9 mouse cellular contexts compared by ENCODE assay signal in genomic region chr5:4040372-4040771, GRCm38 (mm10).
DNase-seq lines count a peak whose midpoint lies in the region; ATAC-seq and TF ChIP-seq lines count a peak whose summit lies in the region.
"Had no signal": no experiment of that assay in that cellular context is flagged by ENCODE, and none has a peak within 500 bp of the region (broad histone marks: within the 10 kb centered on the region; RNA-seq: fewer than 3 reads in every experiment).

No protein-coding gene starts in this region.

- H3K4me2 ChIP-seq in kidney, embryonic 14.5 days (replicated peaks; ENCODE audit: low read depth, low read length): no peak overlapping the region
- H3K4me2 ChIP-seq: forebrain, embryonic 15.5 days had no signal

- no peak overlapping the region for H3K27ac ChIP-seq in kidney, embryonic 14.5 days (ENCODE audit: low read depth, low read length)
- no peak overlapping the region for H3K27ac ChIP-seq in ES-Bruce4 (ENCODE audit: insufficient read depth, low read length)
- H3K27ac ChIP-seq: forebrain, embryonic 15.5 days had no signal

- WGBS in kidney, embryonic 14.5 days: 93% methylated on average over 6 of the region's 6 CpGs

- H3K4me1 ChIP-seq in kidney, embryonic 14.5 days (ENCODE audit: control insufficient read depth, insufficient read depth, low read length): no peaks in the 10 kb centered on the region
- H3K4me1 ChIP-seq in ES-Bruce4 (ENCODE audit: control insufficient read depth, insufficient read depth, low read length): no peaks in the 10 kb centered on the region
- H3K4me1 ChIP-seq: forebrain, embryonic 15.5 days had no signal

- ATAC-seq in kidney, embryonic 14.5 days (ENCODE audit: low FRiP score, low TSS enrichment): no peak
- ATAC-seq: forebrain, embryonic 15.5 days had no signal

- TF ChIP-seq CTCF in ES-Bruce4 (IDR thresholded peaks at IDR 0.05; ENCODE audit: low read depth, low read length): peak; percentile 52

- no peak for TF ChIP-seq POLR2A in ES-Bruce4 (IDR thresholded peaks at IDR 0.05; ENCODE audit: insufficient read depth, low read length)

- peaks cover 52% of the 10 kb centered on the region for H3K36me3 ChIP-seq in kidney, embryonic 14.5 days (ENCODE audit: control insufficient read depth, insufficient read depth, low read length)
- H3K36me3 ChIP-seq in ES-Bruce4 (ENCODE audit: control insufficient read depth, insufficient read depth, low read length, poor library complexity, severe bottlenecking): no peaks in the 10 kb centered on the region

- no peak overlapping the region for H3K4me3 ChIP-seq in kidney, embryonic 14.5 days (ENCODE audit: low read length)
- no peak overlapping the region for H3K4me3 ChIP-seq in ES-Bruce4 (ENCODE audit: low read depth, low read length)
- H3K4me3 ChIP-seq: forebrain, embryonic 15.5 days had no signal

- no peaks in the 10 kb centered on the region for H3K9me3 ChIP-seq in kidney, embryonic 14.5 days (ENCODE audit: control insufficient read depth, low read length)
- no peaks in the 10 kb centered on the region for H3K9me3 ChIP-seq in ES-Bruce4 (replicated peaks; ENCODE audit: control insufficient read depth, insufficient read depth, low read length, poor library complexity, severe bottlenecking)
- H3K9me3 ChIP-seq: forebrain, embryonic 15.5 days had no signal

- H3K27me3 ChIP-seq in kidney, embryonic 14.5 days (ENCODE audit: control insufficient read depth, insufficient read depth, low read length): no peaks in the 10 kb centered on the region
- no peaks in the 10 kb centered on the region for H3K27me3 ChIP-seq in ES-Bruce4 (ENCODE audit: control insufficient read depth, insufficient read depth, low read length, poor library complexity, severe bottlenecking)
- H3K27me3 ChIP-seq: forebrain, embryonic 15.5 days had no signal

- H3K9ac ChIP-seq in kidney, embryonic 14.5 days (ENCODE audit: low read depth, low read length): no peak overlapping the region
- H3K9ac ChIP-seq in ES-Bruce4 (ENCODE audit: low read depth, poor library complexity, severe bottlenecking): no peak overlapping the region
- H3K9ac ChIP-seq: forebrain, embryonic 15.5 days had no signal

- DNase-seq in kidney, adult 9 months: peak; percentile 19
- peak; percentile 28 to 37 for DNase-seq in adrenal gland, postnatal 36 days
- peak; percentile 10 for DNase-seq in lung, postnatal 36 days
- DNase-seq in frontal cortex, postnatal 36 days (ENCODE audit: low spot score in 2 of 2): no peak
- DNase-seq in right cerebral cortex, postnatal 25 days: no peak
- DNase-seq: cerebellum, postnatal 25 days had no signal

- TF ChIP-seq EP300 in ES-Bruce4 (IDR thresholded peaks at IDR 0.05; ENCODE audit: insufficient read depth, low read depth, low read length): no peak

Comparison
In these comparisons a context has a peak if more than half of its experiments do, and no peak if none do; other contexts are left out.
1. DNase-seq: peak in kidney, adult 9 months (single experiment), adrenal gland, postnatal 36 days (2 of 2) and lung, postnatal 36 days (single experiment); none in frontal cortex, postnatal 36 days (0 of 2) and right cerebral cortex, postnatal 25 days (single experiment).